In the genomic region with DNA sequence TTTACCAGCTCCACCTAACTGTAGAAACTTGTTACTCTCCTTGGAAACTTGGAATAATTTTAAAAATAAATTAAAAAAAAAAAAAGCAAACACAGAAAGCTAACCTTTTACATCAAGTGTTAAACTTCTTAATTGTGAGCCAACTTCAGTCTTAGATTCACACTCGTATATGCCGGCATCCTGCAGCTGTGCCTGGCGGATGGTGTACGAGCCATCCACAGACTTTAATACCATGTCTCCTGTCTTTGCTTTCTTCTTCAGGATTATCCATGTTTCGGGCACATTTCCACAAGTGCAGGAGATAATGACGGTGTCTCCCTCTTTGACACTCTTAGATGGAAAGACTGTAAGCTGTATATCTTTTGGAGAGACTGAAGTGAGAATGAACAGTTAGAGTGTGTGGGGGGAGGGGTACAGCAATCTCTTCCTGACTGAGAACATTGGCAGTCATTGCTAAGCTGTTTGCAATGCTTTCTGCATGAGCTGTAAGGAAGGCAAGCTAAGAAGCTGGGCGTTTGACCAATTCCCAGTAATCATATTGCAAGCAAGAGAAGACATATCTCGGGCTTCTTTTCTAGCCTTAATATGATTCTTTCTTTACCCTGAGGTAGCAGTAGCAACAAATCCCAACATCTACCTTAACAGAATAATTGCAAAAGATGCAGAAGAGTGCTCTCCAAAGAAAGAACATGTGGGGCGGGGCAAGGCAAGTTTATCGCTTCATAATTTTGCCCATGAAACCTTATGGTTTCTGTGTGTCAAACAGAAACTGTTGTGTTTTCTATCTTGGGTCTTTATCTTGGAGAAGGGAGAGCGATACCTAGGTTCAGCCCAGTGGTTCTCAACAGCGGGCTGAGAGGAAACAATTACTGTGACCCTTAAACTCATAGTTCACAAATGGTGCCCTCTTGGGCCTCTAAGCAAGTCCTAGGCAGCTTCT, we compare ENCODE assay signal across 9 mouse cellular contexts. TPM values are rescaled to one million over a fixed set of nuclear protein-coding genes. Genes with fewer than 3 reads are reported as not detected.
DNase-seq lines count a peak whose midpoint lies in the region; ATAC-seq and TF ChIP-seq lines count a peak whose summit lies in the region.
"Had no signal": no experiment of that assay in that cellular context is flagged by ENCODE, and none has a peak within 500 bp of the region (broad histone marks: within the 10 kb centered on the region; RNA-seq: fewer than 3 reads in every experiment).

No protein-coding gene starts in this region.

- no peak for ATAC-seq in intestine, embryonic 14.5 days (replicated peaks; ENCODE audit: low FRiP score, low TSS enrichment, low read depth)
- ATAC-seq in intestine, postnatal 0 days: no peak
- 0 out of 2 replicates have a peak, but pooled peaks have one; percentile 38 for ATAC-seq in hindbrain, embryonic 15.5 days (ENCODE audit: low FRiP score, low read depth)

- 0 out of 2 replicates have a peak overlapping the region, but pooled peaks have one; percentile 23 for H3K4me2 ChIP-seq in intestine, embryonic 14.5 days (ENCODE audit: low read length)
- H3K4me2 ChIP-seq in intestine, postnatal 0 days (replicated peaks; ENCODE audit: low read depth): no peak overlapping the region
- peak overlapping the region; percentile 39 for H3K4me2 ChIP-seq in hindbrain, embryonic 15.5 days

- no peak overlapping the region for H3K4me3 ChIP-seq in intestine, embryonic 14.5 days (ENCODE audit: low read depth, low read length)
- no peak overlapping the region for H3K4me3 ChIP-seq in intestine, postnatal 0 days (ENCODE audit: low read depth, low read length)
- no peak overlapping the region for H3K4me3 ChIP-seq in hindbrain, embryonic 15.5 days
- H3K4me3 ChIP-seq: megakaryocyte, embryonic 14.5 days had no signal

- no peak for DNase-seq in intestine, embryonic 14.5 days (ENCODE audit: low spot score)
- peak; percentile 94 for DNase-seq in adipocyte (ENCODE audit: low spot score)
- peak; percentile 29 for DNase-seq in gastrocnemius, postnatal 10 days
- DNase-seq in lung, postnatal 14 days: peak; percentile 50
- DNase-seq in thymus, postnatal 0 days (ENCODE audit: low spot score): no peak
- no peak for DNase-seq in T-cell, adult 2 months (ENCODE audit: low spot score)

- TF ChIP-seq CTCF in intestine, postnatal 0 days (IDR thresholded peaks at IDR 0.05; ENCODE audit: low read depth): no peak

- H3K27me3 ChIP-seq in intestine, embryonic 14.5 days (replicated peaks; ENCODE audit: control insufficient read depth, insufficient read depth, low read length): no peaks in the 10 kb centered on the region
- no peaks in the 10 kb centered on the region for H3K27me3 ChIP-seq in intestine, postnatal 0 days (replicated peaks; ENCODE audit: control insufficient read depth, insufficient read depth, low read length)
- H3K27me3 ChIP-seq in hindbrain, embryonic 15.5 days: no peaks in the 10 kb centered on the region
- H3K27me3 ChIP-seq: megakaryocyte, embryonic 14.5 days had no signal

- H3K36me3 ChIP-seq in intestine, embryonic 14.5 days (ENCODE audit: control insufficient read depth, insufficient read depth, low read length): 0 out of 2 replicates have a peak, but pooled peaks cover 4% of the 10 kb centered on the region
- H3K36me3 ChIP-seq in intestine, postnatal 0 days (ENCODE audit: control insufficient read depth, insufficient read depth): no peaks in the 10 kb centered on the region
- H3K36me3 ChIP-seq in hindbrain, embryonic 15.5 days: no peaks in the 10 kb centered on the region

- H3K4me1 ChIP-seq in intestine, embryonic 14.5 days (replicated peaks; ENCODE audit: control insufficient read depth, insufficient read depth, low read length): peaks cover 10% of the 10 kb centered on the region
- no peaks in the 10 kb centered on the region for H3K4me1 ChIP-seq in intestine, postnatal 0 days (replicated peaks; ENCODE audit: control insufficient read depth, insufficient read depth, low read length)
- H3K4me1 ChIP-seq in hindbrain, embryonic 15.5 days (replicated peaks): peaks cover 15% of the 10 kb centered on the region
- H3K4me1 ChIP-seq: megakaryocyte, embryonic 14.5 days had no signal

- H3K9me3 ChIP-seq in intestine, embryonic 14.5 days (ENCODE audit: control insufficient read depth, low read length): no peaks in the 10 kb centered on the region
- no peaks in the 10 kb centered on the region for H3K9me3 ChIP-seq in intestine, postnatal 0 days (ENCODE audit: control insufficient read depth)
- H3K9me3 ChIP-seq in hindbrain, embryonic 15.5 days: no peaks in the 10 kb centered on the region
- H3K9me3 ChIP-seq: megakaryocyte, embryonic 14.5 days had no signal

- H3K27ac ChIP-seq in intestine, embryonic 14.5 days (ENCODE audit: low read depth): 0 out of 2 replicates have a peak overlapping the region, but pooled peaks have one; percentile 29
- H3K27ac ChIP-seq in intestine, postnatal 0 days (ENCODE audit: low read depth, low read length): no peak overlapping the region
- peak overlapping the region; percentile 72 for H3K27ac ChIP-seq in hindbrain, embryonic 15.5 days (replicated peaks)

- no peak overlapping the region for H3K9ac ChIP-seq in intestine, embryonic 14.5 days (ENCODE audit: low read length)
- no peak overlapping the region for H3K9ac ChIP-seq in intestine, postnatal 0 days (ENCODE audit: low read depth, low read length)
- H3K9ac ChIP-seq in hindbrain, embryonic 15.5 days: no peak overlapping the region

- 63% methylated on average over 12 of the region's 12 CpGs for WGBS in intestine, embryonic 14.5 days
- 67% methylated on average over 12 of the region's 12 CpGs for WGBS in intestine, postnatal 0 days
- 56% methylated on average over 12 of the region's 12 CpGs for WGBS in hindbrain, embryonic 15.5 days

RNA-seq across cellular contexts. Expression of a gene that starts 15.0 kb away (rescaled TPM):
- 17.9 and 20.7 TPM in 2 replicates for polyA plus RNA-seq in intestine, embryonic 14.5 days (2014; fragmentation: Nextera tagmentation; extraction: Ambion mirVana)
- polyA plus RNA-seq in intestine, postnatal 0 days (2015; fragmentation: Nextera tagmentation; extraction: Ambion mirVana): 6.4 and 7.2 TPM in 2 replicates
- total RNA-seq in gastrocnemius, postnatal 10 days (2021): 10 to 100 TPM; 12.6 to 14.2 TPM
- 36.2 TPM in 2 replicates for polyA plus RNA-seq in hindbrain, embryonic 15.5 days (2015; fragmentation: Nextera tagmentation; extraction: Ambion mirVana)
- 128 and 129 TPM in 2 replicates for polyA plus RNA-seq in thymus, postnatal 0 days (2015; fragmentation: Nextera tagmentation; extraction: Ambion mirVana)

Comparison
In these comparisons a context has a peak if more than half of its experiments do, and no peak if none do; other contexts are left out.
1. DNase-seq: peak in adipocyte (single experiment), gastrocnemius, postnatal 10 days (single experiment) and lung, postnatal 14 days (single experiment); none in intestine, embryonic 14.5 days (single experiment), thymus, postnatal 0 days (single experiment) and T-cell, adult 2 months (single experiment).